Mouse (Mus musculus) C2C12 (cell line): ENCODE data around the gene Thegl.

ENCODE experiments used
- CTCF ChIP-seq: IDR thresholded peaks from one replicate; pipeline ENCODE4 v1.5.1; 2011; ENCODE audit not compliant: control insufficient read depth, insufficient read depth, insufficient read length
- MAX ChIP-seq: IDR thresholded peaks from one replicate; pipeline ENCODE4 v1.6.1; 2011; ENCODE audit warnings: mild to moderate bottlenecking, control low read depth
- MYOD1 ChIP-seq: IDR thresholded peaks from one replicate; pipeline ENCODE4 v1.6.1; 2011; ENCODE audit warnings: low read depth; ENCODE audit not compliant: control insufficient read depth, insufficient read length
- MYOG ChIP-seq: IDR thresholded peaks from one replicate; pipeline ENCODE4 v1.6.1; 2011; ENCODE audit not compliant: control insufficient read depth, insufficient read length; ENCODE audit errors: extremely low read depth

DNA sequence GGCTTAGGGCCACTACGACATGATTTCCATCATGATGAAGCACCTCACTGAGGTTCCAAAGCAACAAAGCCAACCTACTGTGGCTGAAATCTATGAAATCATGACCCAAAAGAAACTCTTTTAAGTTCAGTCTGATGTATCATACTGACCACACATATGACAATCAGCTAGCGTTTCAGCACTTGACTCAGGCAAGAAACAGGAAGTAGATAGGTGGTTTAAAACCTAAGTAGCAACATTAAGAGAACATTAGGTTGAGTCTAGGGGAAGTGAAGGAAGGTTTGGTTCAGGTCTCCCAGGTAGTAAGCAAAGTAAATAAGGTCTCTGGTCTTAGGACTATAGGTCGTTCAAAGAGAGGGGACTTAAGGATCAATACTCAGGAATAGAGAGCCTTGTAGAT, 42.3 kb upstream of the Thegl start:
- no peak for TF ChIP-seq MAX
- TF ChIP-seq CTCF, result no peak
- TF ChIP-seq MYOG, result no peak
- TF ChIP-seq MYOD1, result no peak
